Mouse (Mus musculus) activated CD4-positive, CD25-positive, alpha-beta regulatory T cell, adult 4 months (primary cell): ENCODE data around the gene Rbks. TPM values are rescaled to one million over a fixed set of nuclear protein-coding genes. Genes with fewer than 3 reads are reported as not detected.
"Not testable (repeated sequence)": the region's sequence is repeated elsewhere in the genome, so short reads cannot be mapped to it uniquely, and the experiment has no call there.

Experiments used
- ATAC-seq: one replicate; pipeline ENCODE4 v1.8.0; 2017
- polyA plus RNA-seq, 2 experiments: library from polyadenylated mRNA; unstranded; fragments of 100-300 nt; shearing (Covaris generic); gene quantifications; one replicate each; pipeline ENCODE4 v1.2.1; 2017

Rbks gene
- polyA plus RNA-seq, 2 experiments from 2014 or later = 16.9 to 18.2 TPM

GRCm38 (mm10) chr5:31673431-31673830 is 24.0 kb downstream of the Rbks start:
- no peak for ATAC-seq

GRCm38 (mm10) chr5:31671137-31671536 is 26.3 kb downstream of the Rbks start:
- ATAC-seq = no peak

- ATAC-seq = no peak
Measured at GRCm38 (mm10) chr5:31669984-31670383, 27.4 kb downstream of the Rbks start.

GRCm38 (mm10) chr5:31668325-31668968 is 29.0 kb downstream of the Rbks start:
- ATAC-seq = no peak

GRCm38 (mm10) chr5:31666176-31666575 is 31.3 kb downstream of the Rbks start:
- ATAC-seq = no peak

GRCm38 (mm10) chr5:31655688-31656190 is 41.7 kb downstream of the Rbks start:
- no peak for ATAC-seq

GRCm38 (mm10) chr5:31650518-31651288 is 46.7 kb downstream of the Rbks start:
- no peak for ATAC-seq

- no peak for ATAC-seq
Measured at GRCm38 (mm10) chr5:31647327-31647726, 50.1 kb downstream of the Rbks start.

GRCm38 (mm10) chr5:31646574-31646973 is 50.9 kb downstream of the Rbks start:
- no peak for ATAC-seq

- ATAC-seq = no peak
Measured at GRCm38 (mm10) chr5:31645798-31646197, 51.6 kb downstream of the Rbks start.

- ATAC-seq = no peak
Measured at GRCm38 (mm10) chr5:31644847-31645246, 52.6 kb downstream of the Rbks start.

GRCm38 (mm10) chr5:31644272-31644671 is 53.2 kb downstream of the Rbks start:
- no peak for ATAC-seq

GRCm38 (mm10) chr5:31642300-31642699 is 55.1 kb downstream of the Rbks start:
- no peak for ATAC-seq

GRCm38 (mm10) chr5:31640542-31640941 is 56.9 kb downstream of the Rbks start:
- ATAC-seq = no peak

GRCm38 (mm10) chr5:31636636-31637253 is 60.7 kb downstream of the Rbks start:
- ATAC-seq = no peak

- no peak for ATAC-seq
Measured at GRCm38 (mm10) chr5:31634679-31635078, 62.7 kb downstream of the Rbks start.

- no peak for ATAC-seq
Measured at GRCm38 (mm10) chr5:31634161-31634560, 63.3 kb downstream of the Rbks start.

- ATAC-seq = not testable (repeated sequence)
Measured at GRCm38 (mm10) chr5:31631169-31631568, 66.3 kb downstream of the Rbks start.

GRCm38 (mm10) chr5:31630064-31630463 is 67.4 kb downstream of the Rbks start:
- ATAC-seq = no peak

- no peak for ATAC-seq
Measured at GRCm38 (mm10) chr5:31628555-31628954, 68.9 kb downstream of the Rbks start.

- ATAC-seq = no peak
Measured at GRCm38 (mm10) chr5:31627562-31628526, 69.6 kb downstream of the Rbks start.

- ATAC-seq = no peak
Measured at GRCm38 (mm10) chr5:31627117-31627516, 70.3 kb downstream of the Rbks start.
